Mouse (Mus musculus): ENCODE measurements around the gene Inka1. TPM values are rescaled to one million over a fixed set of nuclear protein-coding genes. Genes with fewer than 3 reads are reported as not detected.

Gene Inka1
- total and polyA plus RNA-seq, 3 experiments = 60.7 to 65.3 TPM; not detected in 1

GRCm38 (mm10) chr9:108027867-108028266 lies 42.2 kb upstream of the Inka1 start:
- H3K27ac ChIP-seq (ENCODE audit: control insufficient read depth, low read depth, low read length) = no peak overlapping the region
- no peaks in the 10 kb centered on the region for H3K9me3 ChIP-seq (replicated peaks; ENCODE audit: insufficient read depth, low read length)
- no peak overlapping the region for H3K9ac ChIP-seq (ENCODE audit: control insufficient read depth, low read depth, low read length, poor library complexity, severe bottlenecking)
- no peaks in the 10 kb centered on the region; the same call in 1 of the 2 replicates for H3K79me2 ChIP-seq (ENCODE audit: control insufficient read depth, insufficient read depth, low read length, poor library complexity)
- H3K36me3 ChIP-seq (ENCODE audit: control insufficient read depth in 1 of 2, insufficient read depth in 2 of 2, low read length in 2 of 2) = peaks cover 0 to 34% of the 10 kb centered on the region in 2 experiments; a peak in 2 of 4 replicates
- no peaks in the 10 kb centered on the region for H3K4me1 ChIP-seq (ENCODE audit: control insufficient read depth in 1 of 2, insufficient read depth in 2 of 2, low read length in 2 of 2)
- TF ChIP-seq SMC3 (IDR thresholded peaks at IDR 0.05; ENCODE audit: low read depth, low read length) = peak; percentile 35
- TF ChIP-seq MXI1 (IDR thresholded peaks at IDR 0.05; ENCODE audit: low read depth, low read length) = no peak
- TF ChIP-seq CTCF (IDR thresholded peaks at IDR 0.05 in 2 of 3, conservative IDR thresholded peaks at IDR 0.05 in 1 of 3; ENCODE audit: control insufficient read depth in 1 of 3, insufficient read depth in 1 of 3, low read depth in 2 of 3, low read length in 3 of 3, poor library complexity in 1 of 3, severe bottlenecking in 1 of 3) = peak in 2 of 3 experiments; percentile 16 to 29; a peak in 2 of 6 replicates
- no peak overlapping the region for H3K4me3 ChIP-seq (ENCODE audit: control insufficient read depth in 1 of 2, insufficient read depth in 1 of 2, low read depth in 2 of 2, low read length in 2 of 2)
- H3K27me3 ChIP-seq (ENCODE audit: control insufficient read depth in 1 of 2, insufficient read depth in 2 of 2, low read length in 2 of 2) = no peaks in the 10 kb centered on the region
- DNase-seq (ENCODE audit: low read depth, low spot score) = no peak

GRCm38 (mm10) chr9:108026584-108026983 lies 40.9 kb upstream of the Inka1 start:
- H3K36me3 ChIP-seq (ENCODE audit: control insufficient read depth in 1 of 2, insufficient read depth in 2 of 2, low read length in 2 of 2) = peaks cover 0 to 29% of the 10 kb centered on the region in 2 experiments; a peak in 2 of 4 replicates

GRCm38 (mm10) chr9:108023216-108023615 lies 37.5 kb upstream of the Inka1 start:
- Histone ChIP-seq H3K79me2 (ENCODE audit: control insufficient read depth, insufficient read depth, low read length, poor library complexity) (peaks cover 6% of the 10 kb centered on the region; the same call in 1 of the 2 replicates), H3K27ac (ENCODE audit: control insufficient read depth, low read depth, low read length) (no peak overlapping the region), H3K9me3 (replicated peaks; ENCODE audit: insufficient read depth, low read length) (no peaks in the 10 kb centered on the region), H3K4me3 (ENCODE audit: control insufficient read depth in 1 of 2, insufficient read depth in 1 of 2, low read depth in 2 of 2, low read length in 2 of 2) (no peak overlapping the region), H3K4me1 (ENCODE audit: control insufficient read depth in 1 of 2, insufficient read depth in 2 of 2, low read length in 2 of 2) (no peaks in the 10 kb centered on the region), H3K36me3 (ENCODE audit: control insufficient read depth in 1 of 2, insufficient read depth in 2 of 2, low read length in 2 of 2) (peaks cover 0 to 26% of the 10 kb centered on the region in 2 experiments; a peak in 2 of 4 replicates), H3K27me3 (ENCODE audit: control insufficient read depth in 1 of 2, insufficient read depth in 2 of 2, low read length in 2 of 2) (no peaks in the 10 kb centered on the region), H3K9ac (ENCODE audit: control insufficient read depth, low read depth, low read length, poor library complexity, severe bottlenecking) (no peak overlapping the region)
- TF ChIP-seq JUND (IDR thresholded peaks at IDR 0.05; ENCODE audit: low read depth, low read length) (no peak), MYC (IDR thresholded peaks at IDR 0.05; ENCODE audit: low read depth, low read length) (no peak), MXI1 (IDR thresholded peaks at IDR 0.05; ENCODE audit: low read depth, low read length) (no peak), CTCF (IDR thresholded peaks at IDR 0.05 in 2 of 3, conservative IDR thresholded peaks at IDR 0.05 in 1 of 3; ENCODE audit: control insufficient read depth in 1 of 3, insufficient read depth in 1 of 3, low read depth in 2 of 3, low read length in 3 of 3, poor library complexity in 1 of 3, severe bottlenecking in 1 of 3) (no peak), CHD1 (IDR thresholded peaks at IDR 0.05; ENCODE audit: low read depth, low read length) (no peak), MAZ (IDR thresholded peaks at IDR 0.05; ENCODE audit: low read depth, low read length) (no peak), CHD2 (IDR thresholded peaks at IDR 0.05; ENCODE audit: low read length) (no peak), GATA1 (IDR thresholded peaks at IDR 0.05; ENCODE audit: low read depth, low read length) (no peak), RCOR1 (IDR thresholded peaks at IDR 0.05; ENCODE audit: low read depth, low read length) (no peak), MAFK (IDR thresholded peaks at IDR 0.05; ENCODE audit: borderline replicate concordance, low read depth, low read length) (no peak), UBTF (IDR thresholded peaks at IDR 0.05; ENCODE audit: borderline replicate concordance, insufficient read depth, low read depth, low read length) (no peak), ELF1 (IDR thresholded peaks at IDR 0.05; ENCODE audit: low read depth, low read length) (no peak), EP300 (IDR thresholded peaks at IDR 0.05; ENCODE audit: low read depth in 1 of 2, low read length in 2 of 2) (no peak), POLR2AphosphoS5 (IDR thresholded peaks at IDR 0.05; ENCODE audit: borderline replicate concordance, low read depth, low read length) (no peak), POLR2A (IDR thresholded peaks at IDR 0.05; ENCODE audit: control insufficient read depth in 1 of 2, insufficient read depth in 1 of 2, low read depth in 1 of 2, low read length in 2 of 2, poor library complexity in 1 of 2) (no peak), MAX (IDR thresholded peaks at IDR 0.05; ENCODE audit: low read length) (no peak), SMC3 (IDR thresholded peaks at IDR 0.05; ENCODE audit: low read depth, low read length) (no peak), ZNF384 (IDR thresholded peaks at IDR 0.05; ENCODE audit: low read depth, low read length) (no peak), NELFE (IDR thresholded peaks at IDR 0.05; ENCODE audit: low read depth, low read length) (no peak), USF1 (IDR thresholded peaks at IDR 0.05; ENCODE audit: low read depth, low read length) (no peak)
- no peak for DNase-seq (ENCODE audit: low read depth, low spot score)

More at GRCm38 (mm10) chr9:108026584-108026983, 40.9 kb upstream of the Inka1 start:
- peak; percentile 32 for DNase-seq (ENCODE audit: low read depth, low spot score)
- Histone ChIP-seq H3K27ac (ENCODE audit: control insufficient read depth, low read depth, low read length) (no peak overlapping the region), H3K79me2 (ENCODE audit: control insufficient read depth, insufficient read depth, low read length, poor library complexity) (peaks cover 1% of the 10 kb centered on the region; the same call in 1 of the 2 replicates), H3K27me3 (ENCODE audit: control insufficient read depth in 1 of 2, insufficient read depth in 2 of 2, low read length in 2 of 2) (no peaks in the 10 kb centered on the region), H3K9me3 (replicated peaks; ENCODE audit: insufficient read depth, low read length) (no peaks in the 10 kb centered on the region), H3K9ac (ENCODE audit: control insufficient read depth, low read depth, low read length, poor library complexity, severe bottlenecking) (no peak overlapping the region), H3K4me3 (ENCODE audit: control insufficient read depth in 1 of 2, insufficient read depth in 1 of 2, low read depth in 2 of 2, low read length in 2 of 2) (no peak overlapping the region), H3K4me1 (ENCODE audit: control insufficient read depth in 1 of 2, insufficient read depth in 2 of 2, low read length in 2 of 2) (no peaks in the 10 kb centered on the region)
- TF ChIP-seq MAX (IDR thresholded peaks at IDR 0.05; ENCODE audit: low read length) = no peak
- TF ChIP-seq ZC3H11A (IDR thresholded peaks at IDR 0.05; ENCODE audit: low read depth, low read length) = no peak
- no peak for TF ChIP-seq GABPA (IDR thresholded peaks at IDR 0.05; ENCODE audit: low read depth, low read length)
- no peak for TF ChIP-seq BHLHE40 (IDR thresholded peaks at IDR 0.05; ENCODE audit: borderline replicate concordance, low read depth, low read length)
- TF ChIP-seq MAFK (IDR thresholded peaks at IDR 0.05; ENCODE audit: borderline replicate concordance, low read depth, low read length) = no peak
- peak; percentile 42 for TF ChIP-seq SMC3 (IDR thresholded peaks at IDR 0.05; ENCODE audit: low read depth, low read length)
- peak in 1 of 3 experiments; percentile 49; a peak in 2 of 6 replicates for TF ChIP-seq CTCF (IDR thresholded peaks at IDR 0.05 in 2 of 3, conservative IDR thresholded peaks at IDR 0.05 in 1 of 3; ENCODE audit: control insufficient read depth in 1 of 3, insufficient read depth in 1 of 3, low read depth in 2 of 3, low read length in 3 of 3, poor library complexity in 1 of 3, severe bottlenecking in 1 of 3)
- no peak for TF ChIP-seq POLR2A (IDR thresholded peaks at IDR 0.05; ENCODE audit: control insufficient read depth in 1 of 2, insufficient read depth in 1 of 2, low read depth in 1 of 2, low read length in 2 of 2, poor library complexity in 1 of 2)
- peak; percentile 33 for TF ChIP-seq RAD21 (IDR thresholded peaks at IDR 0.05; ENCODE audit: low read depth, low read length)
- TF ChIP-seq TAL1 (IDR thresholded peaks at IDR 0.05; ENCODE audit: low read length) = no peak
- no peak for TF ChIP-seq TCF12 (IDR thresholded peaks at IDR 0.05; ENCODE audit: low read depth, low read length)
- TF ChIP-seq MYC (IDR thresholded peaks at IDR 0.05; ENCODE audit: low read depth, low read length) = no peak
- no peak for TF ChIP-seq SIN3A (IDR thresholded peaks at IDR 0.05; ENCODE audit: low read length)
- no peak for TF ChIP-seq MYB (IDR thresholded peaks at IDR 0.05; ENCODE audit: low read depth, low read length)
- no peak for TF ChIP-seq TBP (IDR thresholded peaks at IDR 0.05; ENCODE audit: low read depth, low read length)
